Mouse (Mus musculus): ENCODE data around the gene Htra1.

GRCm38 (mm10) chr7:130914693-130915363 is 21.1 kb upstream of the Htra1 start:
- TF ChIP-seq POLR2A (IDR thresholded peaks at IDR 0.05; ENCODE audit: borderline replicate concordance, insufficient read depth, low read length) (no peak), CTCF (IDR thresholded peaks at IDR 0.05; ENCODE audit: borderline replicate concordance, insufficient read depth, low read depth, low read length) (peak; percentile 69)

Measured in cerebellum, adult 2 months (tissue).